Mouse (Mus musculus) stomach, embryonic 16.5 days (tissue): ENCODE data around the gene Tnfrsf13c. TPM values are rescaled to one million over a fixed set of nuclear protein-coding genes. Genes with fewer than 3 reads are reported as not detected.
A peak's percentile ranks its signal among the peaks of the same experiment; 100 is the strongest.

Experiments used
- ATAC-seq: fragments of 200-750 bp; cut with Nextera tagmentation; 2 replicates; pipeline ENCODE4 v1.8.0; 2017; ENCODE audit warnings: moderate number of reproducible peaks, moderate TSS enrichment; ENCODE audit not compliant: insufficient read depth, low FRiP score
- H3K27ac ChIP-seq: fragments of 300-500 bp; sonication (generic); 2 replicates; pipeline ENCODE4 v1.5.1; 2014; ENCODE audit warnings: low read length
- H3K27me3 ChIP-seq: fragments of 300-500 bp; sonication (generic); 2 replicates; pipeline ENCODE4 v1.6.1; 2014; ENCODE audit warnings: low read length, control low read depth, mixed read lengths; ENCODE audit not compliant: control insufficient read depth, insufficient read depth
- H3K36me3 ChIP-seq: fragments of 300-500 bp; sonication (generic); 2 replicates; pipeline ENCODE4 v1.6.1; 2014; ENCODE audit warnings: low read length; ENCODE audit not compliant: control insufficient read depth, insufficient read depth
- H3K4me1 ChIP-seq: fragments of 300-500 bp; sonication (generic); 2 replicates; pipeline ENCODE4 v1.6.1; 2014; ENCODE audit warnings: low read length, control low read depth, mixed read lengths; ENCODE audit not compliant: control insufficient read depth, insufficient read depth
- H3K4me2 ChIP-seq: fragments of 300-500 bp; sonication (generic); 2 replicates; pipeline ENCODE4 v1.6.1; 2014; ENCODE audit warnings: low read depth, low read length, mixed read lengths
- H3K4me3 ChIP-seq: fragments of 300-500 bp; sonication (generic); replicated peaks from 2 replicates; pipeline ENCODE4 v1.5.1; 2014; ENCODE audit warnings: mild to moderate bottlenecking, low read length
- H3K9ac ChIP-seq: fragments of 300-500 bp; sonication (generic); 2 replicates; pipeline ENCODE4 v1.6.1; 2014; ENCODE audit warnings: low read length
- H3K9me3 ChIP-seq: fragments of 300-500 bp; sonication (generic); replicated peaks from 2 replicates; pipeline ENCODE4 v1.6.1; 2016; ENCODE audit warnings: low read length, control low read depth; ENCODE audit not compliant: control insufficient read depth
- WGBS: fragments of 180-500 bp; shearing (Covaris S2); extraction: QIAGEN DNeasy Blood & Tissue Kit; methylation state at CpG from one replicate; pipeline ENCODE4 v1.1.7; 2014; 5-methylcytosine and 5-hydroxymethylcytosine counted together
- polyA plus RNA-seq: library from polyadenylated mRNA; unstranded; fragments of >200 nt; fragmentation: Nextera tagmentation; extraction: Ambion mirVana; gene quantifications from 2 replicates; pipeline ENCODE4 v1.2.1, GENCODE M21; 2015

The Tnfrsf13c gene
- polyA plus RNA-seq, 1 experiment from 2014 or later: 0.10 TPM

- 84% methylated on average over 4 of the region's 4 CpGs for WGBS
- Histone ChIP-seq H3K4me2 (no peak overlapping the region), H3K4me1 (no peaks in the 10 kb centered on the region), H3K9ac (no peak overlapping the region), H3K27ac (no peak overlapping the region), H3K4me3 (no peak overlapping the region), H3K27me3 (no peaks in the 10 kb centered on the region), H3K9me3 (no peaks in the 10 kb centered on the region), H3K36me3 (no peaks in the 10 kb centered on the region)
- ATAC-seq: no peak
Measured at GRCm38 (mm10) chr15:82232651-82233050, 8.5 kb upstream of the Tnfrsf13c start.

- no peaks in the 10 kb centered on the region for H3K36me3 ChIP-seq
- 64% methylated on average over 11 of the region's 11 CpGs for WGBS
Measured at GRCm38 (mm10) chr15:82231591-82232378, 7.6 kb upstream of the Tnfrsf13c start.

GRCm38 (mm10) chr15:82231100-82231499, 6.9 kb upstream of the Tnfrsf13c start:
- Histone ChIP-seq H3K27me3 (no peaks in the 10 kb centered on the region), H3K36me3 (no peaks in the 10 kb centered on the region), H3K4me2 (no peak overlapping the region), H3K4me1 (no peaks in the 10 kb centered on the region), H3K9ac (no peak overlapping the region), H3K4me3 (no peak overlapping the region), H3K27ac (no peak overlapping the region), H3K9me3 (no peaks in the 10 kb centered on the region)
- ATAC-seq: no peak
- WGBS: 69% methylated on average over 4 of the region's 4 CpGs

More at GRCm38 (mm10) chr15:82231591-82232378, 7.6 kb upstream of the Tnfrsf13c start:
- H3K9me3 ChIP-seq: no peaks in the 10 kb centered on the region
- H3K4me3 ChIP-seq: no peak overlapping the region
- H3K4me1 ChIP-seq: no peaks in the 10 kb centered on the region
- no peak overlapping the region for H3K9ac ChIP-seq
- no peak for ATAC-seq
- no peak overlapping the region for H3K4me2 ChIP-seq
- H3K27me3 ChIP-seq: no peaks in the 10 kb centered on the region
- H3K27ac ChIP-seq: no peak overlapping the region

GRCm38 (mm10) chr15:82230098-82230611, 6.0 kb upstream of the Tnfrsf13c start:
- H3K27ac ChIP-seq: no peak overlapping the region
- no peaks in the 10 kb centered on the region for H3K9me3 ChIP-seq
- no peak for ATAC-seq
- H3K4me2 ChIP-seq: no peak overlapping the region
- no peak overlapping the region for H3K4me3 ChIP-seq
- H3K4me1 ChIP-seq: no peaks in the 10 kb centered on the region
- 73% methylated on average over 6 of the region's 6 CpGs for WGBS
- H3K27me3 ChIP-seq: no peaks in the 10 kb centered on the region
- no peaks in the 10 kb centered on the region for H3K36me3 ChIP-seq
- no peak overlapping the region for H3K9ac ChIP-seq

GRCm38 (mm10) chr15:82229542-82230045, 5.4 kb upstream of the Tnfrsf13c start:
- Histone ChIP-seq H3K27ac (no peak overlapping the region), H3K9ac (no peak overlapping the region), H3K4me2 (no peak overlapping the region), H3K4me1 (no peaks in the 10 kb centered on the region), H3K9me3 (no peaks in the 10 kb centered on the region), H3K36me3 (no peaks in the 10 kb centered on the region), H3K4me3 (no peak overlapping the region), H3K27me3 (peaks cover 4% of the 10 kb centered on the region)
- WGBS: 54% methylated on average over 11 of the region's 11 CpGs
- no peak; the same call in 1 of the 2 replicates for ATAC-seq

- ATAC-seq: no peak
- Histone ChIP-seq H3K4me3 (no peak overlapping the region), H3K4me1 (peaks cover 10% of the 10 kb centered on the region), H3K9ac (no peak overlapping the region), H3K27me3 (peaks cover 11% of the 10 kb centered on the region), H3K4me2 (no peak overlapping the region), H3K9me3 (no peaks in the 10 kb centered on the region), H3K36me3 (no peaks in the 10 kb centered on the region), H3K27ac (no peak overlapping the region)
- 84% methylated on average over 5 of the region's 5 CpGs for WGBS
Measured at GRCm38 (mm10) chr15:82225769-82226168, 1.6 kb upstream of the Tnfrsf13c start.

- WGBS: 41% methylated on average over 7 of the region's 7 CpGs
- H3K4me3 ChIP-seq: peak overlapping the region; percentile 43; the same call in 1 of the 2 replicates
- no peak overlapping the region for H3K9ac ChIP-seq
- peaks cover 11% of the 10 kb centered on the region for H3K27me3 ChIP-seq
- peak overlapping the region; percentile 69 for H3K4me2 ChIP-seq
- peaks cover 10% of the 10 kb centered on the region for H3K4me1 ChIP-seq
- no peak overlapping the region for H3K27ac ChIP-seq
- no peaks in the 10 kb centered on the region for H3K9me3 ChIP-seq
- no peaks in the 10 kb centered on the region for H3K36me3 ChIP-seq
- ATAC-seq: no peak
Measured at GRCm38 (mm10) chr15:82224602-82225215, 540 bp upstream of the Tnfrsf13c start.

GRCm38 (mm10) chr15:82223251-82223650, 918 bp downstream of the Tnfrsf13c start:
- Histone ChIP-seq H3K4me2 (no peak overlapping the region), H3K4me3 (no peak overlapping the region)
- ATAC-seq: no peak

More at GRCm38 (mm10) chr15:82223251-82223650, 918 bp downstream of the Tnfrsf13c start:
- H3K27me3 ChIP-seq: peaks cover 11% of the 10 kb centered on the region
- no peaks in the 10 kb centered on the region for H3K36me3 ChIP-seq
- peaks cover 10% of the 10 kb centered on the region for H3K4me1 ChIP-seq
- no peak overlapping the region for H3K27ac ChIP-seq
- no peak overlapping the region for H3K9ac ChIP-seq
- 34% methylated on average over 7 of the region's 7 CpGs for WGBS
- no peaks in the 10 kb centered on the region for H3K9me3 ChIP-seq
